Mouse (Mus musculus): ENCODE data around the gene Tspan17. TPM values are rescaled to one million over a fixed set of nuclear protein-coding genes. Genes with fewer than 3 reads are reported as not detected.

The Tspan17 gene
- total RNA-seq, 4 experiments from 2014 or later, result 38.8 to 45.1 (median 41.8) TPM

DNA sequence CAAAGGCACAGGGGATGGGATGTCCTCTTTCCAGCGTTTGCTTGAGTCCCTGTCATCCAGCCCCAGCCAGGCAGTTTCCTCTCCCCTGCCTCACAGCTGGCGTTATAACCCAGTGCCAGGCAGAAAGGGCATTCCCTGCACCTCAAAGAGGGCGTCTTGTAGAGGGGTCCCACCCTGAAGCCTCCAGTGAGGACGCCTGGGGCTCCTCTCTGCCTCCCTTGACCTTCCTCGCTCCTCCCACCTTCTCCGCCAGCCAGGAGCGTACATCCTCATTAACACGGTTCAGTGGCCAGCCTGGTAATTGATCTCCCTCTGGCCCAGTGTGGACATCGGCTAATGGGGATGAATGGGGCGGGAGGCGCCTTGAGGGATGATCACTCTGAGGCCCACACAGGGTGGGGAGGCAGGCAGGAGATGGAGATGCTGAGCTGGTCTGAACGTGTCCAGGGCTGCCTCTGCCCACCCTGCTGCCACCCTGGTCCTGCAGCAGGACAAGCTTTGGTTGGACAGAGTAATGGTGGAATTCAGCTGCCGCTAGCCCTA lies 17.3 kb downstream of the Tspan17 start:
- DNase-seq, result no peak

DNA sequence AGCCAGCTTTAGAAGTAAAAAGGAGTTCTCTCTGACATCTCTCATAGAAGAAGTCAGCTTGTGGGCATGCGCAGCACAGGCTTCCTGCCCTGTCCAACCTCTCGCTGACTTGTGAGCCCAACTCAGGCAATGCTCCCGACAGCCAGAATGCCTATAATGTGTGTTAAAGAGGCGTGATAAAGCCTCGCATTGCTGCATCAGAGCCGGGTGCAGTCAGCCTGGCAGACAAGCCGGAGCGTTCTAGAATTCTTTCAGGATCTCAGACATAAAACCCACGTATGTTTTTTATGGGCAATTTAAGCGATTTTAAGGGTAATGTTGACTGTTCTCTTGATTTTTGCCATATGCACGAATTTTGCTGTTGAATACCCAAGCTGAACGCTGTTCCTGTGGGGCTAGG lies 18.9 kb downstream of the Tspan17 start:
- no peak for DNase-seq

DNA sequence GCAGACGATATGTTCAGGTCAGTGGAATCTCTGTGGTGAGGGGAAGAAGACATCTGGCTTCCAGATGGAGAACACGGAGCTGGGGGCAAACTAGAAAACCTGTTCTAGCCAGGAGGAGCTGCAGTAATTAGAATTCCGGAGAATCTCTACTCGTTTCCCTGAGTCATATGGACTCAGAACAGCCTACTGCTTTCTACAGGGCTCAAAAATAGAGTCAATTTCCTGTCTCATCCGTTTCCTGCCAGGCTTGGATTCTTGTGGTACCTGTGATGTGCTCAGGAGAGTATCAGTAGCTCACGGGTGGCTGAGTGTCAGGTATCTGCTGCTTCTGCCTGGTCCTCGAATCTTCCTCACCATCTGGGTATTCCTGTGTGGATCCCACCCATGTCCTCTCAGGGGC lies 22.3 kb downstream of the Tspan17 start:
- DNase-seq, result no peak

DNA sequence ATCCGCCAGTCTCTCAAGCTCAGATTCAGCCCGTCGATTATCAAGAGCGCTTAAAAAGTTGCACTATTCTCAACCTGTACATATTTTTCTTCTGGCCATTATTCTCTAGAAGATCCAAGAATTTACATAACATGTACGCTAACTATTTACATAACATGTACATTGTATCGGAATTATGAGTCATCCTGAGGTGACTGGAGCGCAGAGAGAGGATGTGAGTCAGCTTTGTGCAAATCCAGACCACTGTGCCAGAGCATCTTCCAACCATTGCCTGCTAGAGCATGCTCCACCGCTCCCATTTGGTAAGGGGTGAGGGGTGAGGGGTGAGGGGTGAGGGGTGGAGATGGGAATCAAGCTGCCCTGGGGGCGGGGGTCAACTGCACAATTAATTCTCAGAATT lies 24.2 kb downstream of the Tspan17 start:
- no peak for DNase-seq

DNA sequence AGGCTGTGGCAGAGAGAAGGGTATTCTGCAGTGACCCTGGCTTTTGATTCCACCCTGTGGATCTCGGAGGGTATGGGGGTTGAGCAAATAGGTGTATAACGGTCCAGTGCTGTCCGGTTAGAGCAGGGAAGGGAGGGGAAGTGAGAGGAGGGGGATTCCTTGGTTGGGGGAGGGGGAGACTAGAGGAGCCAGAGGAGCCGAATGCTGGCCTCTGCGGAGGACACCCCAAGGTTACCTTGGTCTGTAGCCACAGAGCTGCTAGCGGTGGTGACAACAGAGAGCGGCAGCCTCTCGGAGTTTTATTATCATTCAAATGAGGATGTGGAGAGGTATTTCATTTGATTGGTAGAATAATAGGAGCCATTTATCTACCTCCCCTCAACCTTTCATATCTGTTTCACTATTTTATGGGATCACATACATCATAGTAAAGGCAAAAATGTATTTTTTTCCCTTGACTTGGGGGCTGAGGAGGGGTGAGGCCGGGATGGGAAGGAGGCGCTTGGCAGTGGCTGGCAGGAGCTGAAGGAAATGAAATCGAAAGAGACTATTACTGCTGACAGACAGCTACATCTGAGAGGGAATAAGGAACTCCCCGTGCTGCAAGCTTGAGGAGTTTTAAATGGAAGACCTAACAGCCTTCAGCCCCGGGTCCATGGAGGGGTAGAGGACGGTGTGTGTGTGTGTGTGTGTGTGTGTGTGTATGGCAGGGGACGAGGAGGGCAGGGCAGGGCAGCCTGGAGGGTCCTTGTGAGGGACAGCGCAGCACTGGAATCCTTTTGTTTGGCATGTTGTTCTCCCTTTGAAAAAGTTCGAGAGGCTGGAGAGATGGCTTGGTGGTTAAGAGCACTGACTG lies 29.4 kb downstream of the Tspan17 start:
- no peak for DNase-seq

DNA sequence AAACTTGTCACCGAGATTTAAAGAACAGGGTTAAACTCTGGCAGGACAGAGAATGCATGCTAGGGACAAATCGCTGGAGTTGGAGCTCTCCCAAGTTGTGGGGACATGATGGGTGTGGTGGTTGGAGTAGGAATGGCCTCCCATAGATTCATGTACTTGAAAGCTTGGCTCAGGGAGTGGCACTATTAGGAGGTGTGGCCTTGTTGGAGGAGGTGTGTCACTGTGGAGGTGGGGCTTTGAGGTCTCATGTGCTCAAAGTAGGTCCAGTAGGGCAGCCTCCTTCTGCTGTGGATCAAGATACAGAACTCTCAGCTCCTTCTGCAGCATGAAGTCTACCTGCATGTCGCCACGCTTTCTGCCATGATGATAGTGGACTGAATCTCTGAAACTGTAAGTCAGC lies 31.9 kb downstream of the Tspan17 start:
- DNase-seq, result no peak

DNA sequence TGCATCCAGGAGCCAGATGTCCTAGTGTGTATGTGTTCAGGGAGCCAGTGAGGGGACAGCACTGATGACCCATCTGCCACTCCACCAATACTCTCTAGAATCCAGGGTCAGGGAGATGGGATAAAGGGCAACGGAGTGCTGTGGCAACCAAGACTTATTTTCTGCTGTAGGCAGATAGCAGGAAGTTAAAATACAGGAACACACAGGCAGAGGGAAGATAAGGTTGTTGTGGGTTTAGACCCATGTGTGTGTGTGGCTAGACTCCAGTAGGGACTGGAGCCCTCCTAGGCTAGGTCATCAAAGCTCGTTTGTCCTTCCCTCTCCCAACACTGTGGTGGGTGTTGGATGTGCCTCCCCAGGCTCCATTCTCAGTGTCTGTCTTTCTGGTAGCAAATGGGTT lies 32.8 kb downstream of the Tspan17 start:
- no peak for DNase-seq

DNA sequence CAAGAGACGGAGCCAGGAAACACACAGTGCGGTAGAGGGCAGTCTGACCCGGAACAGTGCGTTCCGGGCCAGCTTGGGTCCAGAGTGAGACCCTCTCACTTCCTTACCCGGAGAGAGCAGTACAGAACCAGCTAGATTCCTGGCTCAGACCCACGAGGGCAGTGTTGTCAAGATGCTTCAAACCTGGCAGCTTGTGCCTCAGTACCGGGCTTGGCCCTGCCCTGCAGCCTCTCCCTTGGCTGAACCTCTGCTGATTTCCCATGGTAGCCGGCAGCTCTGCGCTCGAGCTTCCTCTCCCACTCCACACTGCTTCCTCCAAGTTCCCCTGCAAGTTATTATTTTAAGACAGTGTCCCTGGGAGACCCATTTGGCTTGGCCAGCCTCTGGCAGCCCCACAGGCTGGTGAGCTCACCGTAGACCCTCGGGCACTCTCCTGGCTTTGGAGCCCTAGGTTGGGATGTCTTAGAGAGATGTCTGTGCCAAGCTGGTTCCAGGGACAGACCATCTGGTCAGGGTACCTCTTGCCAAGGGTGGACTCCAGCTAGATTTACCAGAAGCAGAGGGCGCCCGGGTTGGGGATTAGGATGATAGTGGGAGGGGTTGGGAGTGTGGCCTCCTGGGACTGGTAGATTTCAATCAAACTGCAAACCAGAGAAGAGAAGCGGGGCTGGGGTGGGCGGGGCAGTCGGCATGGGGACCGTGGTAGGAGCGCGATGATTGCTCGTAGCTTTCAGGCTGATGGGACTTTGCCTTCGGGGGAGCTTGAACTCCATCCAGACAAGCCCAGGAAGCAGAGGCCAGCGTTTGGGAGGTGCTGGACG lies 35.1 kb downstream of the Tspan17 start:
- DNase-seq, result no peak

DNA sequence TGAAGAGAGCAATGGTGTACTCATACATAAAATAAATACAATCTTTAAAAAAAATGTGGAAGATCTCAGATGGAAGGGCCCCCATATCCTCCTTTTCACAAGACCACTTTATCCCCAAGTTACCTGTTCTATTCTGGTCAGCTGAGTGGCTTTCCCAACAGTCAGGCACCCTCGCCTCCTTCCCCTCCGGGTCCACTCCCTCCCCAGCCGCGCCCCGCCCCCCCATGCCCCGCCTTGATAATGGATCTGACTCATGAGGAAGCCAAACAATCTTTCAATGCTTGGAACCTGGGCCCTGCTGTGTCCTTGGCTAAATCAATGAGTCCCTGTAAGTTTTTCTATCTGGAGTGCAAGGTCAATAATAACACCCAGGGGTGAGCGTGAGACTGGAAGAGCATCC lies 38.8 kb downstream of the Tspan17 start:
- no peak for DNase-seq

DNA sequence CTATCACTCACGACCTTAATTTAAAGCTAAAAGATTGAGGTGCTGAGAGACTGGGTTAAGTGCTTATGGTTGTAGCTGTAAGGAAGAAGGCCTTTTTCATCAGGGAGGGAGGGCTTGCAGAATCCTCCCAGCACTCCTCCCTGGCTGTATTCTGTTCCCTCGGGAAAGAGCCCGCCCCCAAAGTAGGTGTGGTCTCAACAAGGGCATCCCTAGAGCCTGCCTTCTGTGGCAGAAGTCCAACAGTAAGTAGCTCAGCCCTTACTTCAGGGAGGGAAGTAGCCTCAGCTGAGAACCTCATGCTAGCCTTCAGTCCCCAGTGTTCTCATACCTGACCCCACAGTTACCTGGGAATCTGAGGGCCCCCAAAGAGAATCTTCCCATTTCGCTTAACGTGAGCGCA lies 39.3 kb downstream of the Tspan17 start:
- DNase-seq, result peak; percentile 19

DNA sequence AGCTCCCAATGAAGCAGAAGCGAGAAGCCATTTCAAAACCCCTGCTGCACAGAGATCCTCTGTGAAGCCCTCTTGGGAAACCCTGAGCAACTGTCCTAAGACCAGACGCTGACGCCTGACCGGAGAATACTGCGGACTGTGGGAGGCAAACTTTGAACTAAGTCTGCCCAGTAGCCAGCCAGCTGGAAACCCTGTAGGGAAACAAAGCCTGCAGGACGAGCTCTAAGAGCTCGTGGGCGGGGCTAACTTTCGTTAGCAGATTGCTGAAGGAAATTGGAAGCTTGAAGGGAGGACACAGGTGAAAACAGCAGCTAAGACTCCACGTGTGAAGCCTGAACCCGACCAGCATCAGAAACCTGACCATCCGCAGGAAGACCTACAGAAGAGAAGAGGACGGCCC lies 40.3 kb downstream of the Tspan17 start:
- DNase-seq, result no peak

DNA sequence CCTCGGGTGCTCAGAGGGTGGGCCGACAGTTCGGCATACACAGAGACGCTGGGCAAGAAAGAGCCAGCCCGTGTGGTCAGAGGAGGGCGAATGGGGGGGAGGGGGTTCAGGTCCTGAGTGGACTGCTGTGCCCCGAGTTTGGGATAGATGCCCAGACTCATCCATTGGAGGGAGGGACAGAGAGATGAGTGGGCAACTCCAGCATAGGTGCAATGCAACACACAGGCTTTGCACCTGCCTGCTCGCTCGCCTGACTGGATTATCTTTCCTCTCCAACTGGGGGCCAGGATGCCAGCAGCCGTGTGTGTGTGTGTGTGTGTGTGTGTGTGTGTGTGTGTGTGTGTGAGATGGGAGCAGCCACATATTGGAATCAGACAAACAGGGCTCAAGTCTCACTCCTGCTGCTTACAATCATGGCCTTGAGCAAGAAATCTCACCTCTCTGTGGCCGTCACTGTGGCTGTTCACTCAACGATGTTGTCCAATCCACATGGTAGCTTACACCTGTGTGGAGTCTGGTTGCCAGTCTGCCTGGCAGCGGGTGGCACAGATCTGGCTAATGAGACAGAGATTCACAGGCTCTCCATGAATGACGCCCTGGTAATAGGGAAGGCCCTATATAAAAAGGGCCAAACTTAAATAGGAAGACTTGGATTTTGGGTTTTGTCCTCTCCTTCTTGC lies 47.3 kb downstream of the Tspan17 start:
- no peak for DNase-seq

DNA sequence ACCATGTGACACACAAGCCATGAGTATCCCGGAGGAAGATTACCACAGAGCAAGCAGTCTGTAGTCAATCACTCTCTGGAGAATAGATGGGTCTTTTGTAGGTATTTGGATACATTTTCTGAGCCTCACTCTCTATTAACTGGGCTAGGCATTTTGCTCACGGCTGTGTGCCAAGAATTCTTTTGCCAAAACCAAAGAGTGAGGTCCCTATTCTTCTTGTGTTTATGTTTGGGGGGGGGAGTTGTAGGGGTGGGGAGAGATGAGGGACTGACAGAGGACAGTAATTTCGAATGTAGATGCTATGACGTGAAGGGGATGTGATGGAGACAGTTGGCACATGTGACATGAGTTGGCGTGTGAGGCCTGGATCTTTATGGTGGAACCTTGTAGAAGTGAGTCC lies 47.9 kb downstream of the Tspan17 start:
- no peak for DNase-seq

DNA sequence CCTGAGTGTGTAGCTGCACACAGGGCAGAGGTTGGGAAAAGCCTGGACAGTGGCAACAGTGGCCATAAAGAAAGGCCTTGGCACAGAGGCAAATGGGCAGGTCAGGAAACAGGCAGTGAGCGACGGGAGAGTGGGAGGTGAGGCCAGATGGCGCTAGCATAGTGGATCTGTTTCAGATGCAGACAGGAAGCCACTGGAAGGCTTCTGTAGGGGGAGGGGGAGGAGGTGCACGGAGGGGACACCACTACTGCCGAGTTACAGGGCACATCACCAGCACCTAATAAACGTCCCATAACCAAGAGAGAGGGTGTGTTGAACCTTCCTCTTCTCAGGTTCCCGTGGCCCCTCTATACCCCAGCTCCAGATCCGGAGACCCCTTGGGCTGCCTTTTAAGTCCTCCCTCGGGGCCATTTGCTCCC lies 48.3 kb downstream of the Tspan17 start:
- no peak for DNase-seq

DNA sequence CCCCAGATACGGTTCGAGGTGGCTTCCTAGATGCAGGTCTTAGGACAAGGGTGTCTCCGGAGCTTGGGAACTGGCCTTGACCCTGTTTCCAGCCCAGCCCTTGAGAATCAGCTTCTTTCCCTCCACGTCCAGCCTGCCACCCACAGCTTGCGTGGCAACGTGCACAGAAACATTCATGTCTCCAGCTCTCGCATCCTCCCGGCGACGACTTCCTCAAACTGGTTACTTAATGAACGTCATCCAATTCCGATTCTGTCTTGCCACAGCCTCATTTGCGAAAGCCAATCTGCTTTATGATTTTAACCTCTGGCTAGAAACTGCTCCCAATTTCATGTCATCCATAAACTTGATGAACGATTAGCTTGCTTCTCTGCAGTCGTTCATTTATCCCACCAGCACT lies 49.4 kb downstream of the Tspan17 start:
- no peak for DNase-seq

DNA sequence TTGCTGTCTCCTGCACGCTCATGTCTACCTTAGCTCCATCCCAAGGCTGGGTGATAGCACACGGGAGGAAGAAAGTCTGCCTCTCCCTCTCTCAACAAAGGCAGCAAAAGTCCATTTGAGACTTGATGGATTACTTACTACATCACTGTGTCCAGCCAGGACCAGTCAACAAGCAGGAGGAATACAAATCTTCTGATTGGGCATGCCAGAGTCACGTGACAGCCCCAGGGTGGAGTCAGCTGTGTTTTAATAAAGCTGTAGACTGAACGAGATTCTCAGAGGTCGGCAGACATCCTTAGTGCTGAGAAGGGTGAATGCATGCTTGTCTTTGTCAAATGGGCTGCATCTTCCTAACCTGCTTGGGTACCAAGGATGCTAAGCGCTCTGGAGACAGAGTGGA lies 50.0 kb downstream of the Tspan17 start:
- no peak for DNase-seq

DNA sequence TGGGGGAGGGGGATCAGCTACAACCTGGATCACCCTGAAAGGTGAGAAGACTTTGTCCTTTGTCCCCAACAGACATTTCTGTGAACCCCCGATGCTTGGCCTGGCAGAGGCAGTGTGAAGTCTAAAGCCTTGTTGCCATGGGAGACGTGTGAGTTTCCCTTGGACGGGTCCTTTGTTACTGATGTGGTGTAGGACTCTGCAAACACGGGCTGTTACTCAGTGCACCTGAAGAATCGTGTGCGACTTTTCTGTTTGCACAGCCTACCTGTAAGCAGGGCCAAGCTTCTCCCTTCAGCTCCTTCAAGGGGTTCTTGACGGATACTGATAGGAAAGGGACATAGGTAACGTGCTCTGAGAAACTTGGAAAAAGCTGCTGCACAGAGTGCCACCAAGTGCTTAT lies 55.4 kb downstream of the Tspan17 start:
- no peak for DNase-seq

Other genes starting within 250 kb of the Tspan17 start
- gene 4833439L19Rik, start 223.9 kb upstream of the Tspan17 start, total RNA-seq (2022), result 100 to 1,000 TPM; 162 to 193 (median 173) TPM
- gene Arl10, start 214.4 kb upstream of the Tspan17 start, total RNA-seq (2022), result 10 to 100 TPM; 55.4 to 77.4 (median 62.0) TPM
- 10 to 100 TPM; 45.5 to 56.7 (median 51.8) TPM for gene Nop16, start 199.3 kb upstream of the Tspan17 start, total RNA-seq (2022)
- 100 to 1,000 TPM; 214 to 224 (median 218) TPM for gene Higd2a, start 199.2 kb upstream of the Tspan17 start, total RNA-seq (2022)
- 100 to 1,000 TPM in 2 of 4 experiments, 10 to 100 TPM in 2; 79.4 to 163 (median 115) TPM for gene Cltb, start 178.0 kb upstream of the Tspan17 start, total RNA-seq (2022)
- 10 to 100 TPM; 77.1 to 94.3 (median 86.7) TPM for gene Faf2, start 167.6 kb upstream of the Tspan17 start, total RNA-seq (2022)
- gene Rnf44, start 95.5 kb upstream of the Tspan17 start, total RNA-seq (2022), result 100 to 1,000 TPM; 117 to 123 (median 122) TPM
- gene Cdhr2, start 87.9 kb upstream of the Tspan17 start, total RNA-seq (2022), result not detected
- gene Gprin1, start 39.5 kb upstream of the Tspan17 start, total RNA-seq (2022), result 1 to 10 TPM; 4.0 to 6.4 (median 4.2) TPM
- 1 to 10 TPM; 1.8 to 5.6 (median 3.5) TPM for gene Sncb, start 22.8 kb upstream of the Tspan17 start, total RNA-seq (2022)
- not detected for gene Eif4e1b, start 5.4 kb upstream of the Tspan17 start, total RNA-seq (2022)
- gene Unc5a, start 160.0 kb downstream of the Tspan17 start, total RNA-seq (2022), result 10 to 100 TPM in 2 of 4 experiments, 1 to 10 TPM in 2; 7.6 to 14.6 (median 11.4) TPM
- 1 to 10 TPM; 1.1 to 4.0 (median 2.6) TPM for gene Hk3, start 232.0 kb downstream of the Tspan17 start, total RNA-seq (2022)

Data from adrenal gland, adult 8-10 months (tissue).